Mouse (Mus musculus) forebrain, embryonic 14.5 days (tissue): ENCODE results near the gene Stum. TPM values are rescaled to one million over a fixed set of nuclear protein-coding genes. Genes with fewer than 3 reads are reported as not detected.

Source experiments
- ATAC-seq: fragments of 200-750 bp; cut with Nextera tagmentation; 2 replicates; pipeline ENCODE4 v1.8.0; 2017; ENCODE audit warnings: mild to moderate bottlenecking, moderate library complexity
- DNase-seq: peaks from one replicate; pipeline ENCODE4 v3.0.0-alpha.2; 2015; ENCODE audit warnings: low spot score
- H3K27ac ChIP-seq: fragments of 300-500 bp; sonication (generic); 2 replicates; pipeline ENCODE4 v1.5.1; 2014; ENCODE audit warnings: low read depth, mild to moderate bottlenecking, control low read depth, low read length, moderate library complexity
- H3K27me3 ChIP-seq: fragments of 300-500 bp; sonication (generic); replicated peaks from 2 replicates; pipeline ENCODE4 v1.6.1; 2014; ENCODE audit warnings: low read length, control low read depth, mixed read lengths; ENCODE audit not compliant: control insufficient read depth, insufficient read depth
- H3K36me3 ChIP-seq: fragments of 300-500 bp; sonication (generic); 2 replicates; pipeline ENCODE4 v1.6.1; 2014; ENCODE audit warnings: low read length, control low read depth; ENCODE audit not compliant: control insufficient read depth, insufficient read depth
- H3K4me1 ChIP-seq: fragments of 300-500 bp; sonication (generic); 2 replicates; pipeline ENCODE4 v1.6.1; 2014; ENCODE audit warnings: antibody characterized with exemption, low read length, control low read depth; ENCODE audit not compliant: control insufficient read depth, insufficient read depth
- H3K4me2 ChIP-seq: fragments of 300-500 bp; sonication (generic); 2 replicates; pipeline ENCODE4 v1.6.1; 2014; ENCODE audit warnings: mild to moderate bottlenecking, control low read depth, low read length
- H3K4me3 ChIP-seq: fragments of 300-500 bp; sonication (generic); 2 replicates; pipeline ENCODE4 v1.5.1; 2014; ENCODE audit warnings: low read depth, low read length, control low read depth
- H3K9ac ChIP-seq: fragments of 300-500 bp; sonication (generic); 2 replicates; pipeline ENCODE4 v1.6.1; 2014; ENCODE audit warnings: mild to moderate bottlenecking, low read length, control low read depth, moderate library complexity
- H3K9me3 ChIP-seq: fragments of 300-500 bp; sonication (generic); replicated peaks from 2 replicates; pipeline ENCODE4 v1.6.1; 2016; ENCODE audit warnings: low read length, control low read depth, mixed read lengths; ENCODE audit not compliant: control insufficient read depth
- WGBS: fragments of 180-500 bp; shearing (Covaris S2); extraction: QIAGEN DNeasy Blood & Tissue Kit; methylation state at CpG from one replicate; pipeline ENCODE4 v1.1.7; 2014; 5-methylcytosine and 5-hydroxymethylcytosine counted together
- polyA plus RNA-seq: library from polyadenylated mRNA; unstranded; fragments of >200 nt; fragmentation: Nextera tagmentation; extraction: Ambion mirVana; gene quantifications from 2 replicates; pipeline ENCODE4 v1.2.1, GENCODE M21; 2014

Gene Stum
- 3.2 and 5.3 TPM in 2 replicates for polyA plus RNA-seq

GRCm38 (mm10) chr1:180483399-180484291 lies at the start of gene Stum:
Stum (minus strand) TSS chr1:180483504.
- peak; percentile 83 for DNase-seq

GRCm38 (mm10) chr1:180532671-180533070 lies 49.4 kb upstream of the Stum start:
- no peaks in the 10 kb centered on the region for H3K27me3 ChIP-seq
- no peak overlapping the region for H3K9ac ChIP-seq
- WGBS: 89% methylated on average over 11 of the region's 11 CpGs
- no peak overlapping the region for H3K4me3 ChIP-seq
- H3K27ac ChIP-seq: no peak overlapping the region
- no peak for DNase-seq
- H3K9me3 ChIP-seq: no peaks in the 10 kb centered on the region
- no peak overlapping the region for H3K4me2 ChIP-seq
- ATAC-seq: no peak
- no peaks in the 10 kb centered on the region for H3K36me3 ChIP-seq
- H3K4me1 ChIP-seq: no peaks in the 10 kb centered on the region

More at GRCm38 (mm10) chr1:180483399-180484291, at the start of gene Stum:
- H3K27ac ChIP-seq: no peak within 1 kb of the TSS
- no peaks in the 10 kb centered on the region for H3K36me3 ChIP-seq
- peak within 1 kb of the TSS; percentile 59 for H3K9ac ChIP-seq
- peak within 1 kb of the TSS; percentile 71 for H3K4me2 ChIP-seq
- ATAC-seq: peak; percentile 67
- H3K4me1 ChIP-seq: peaks cover 8% of the 10 kb centered on the region; the same call in 1 of the 2 replicates
- WGBS: 3% methylated on average over 39 of the region's 40 CpGs
- H3K27me3 ChIP-seq: peaks cover 30% of the 10 kb centered on the region
- H3K4me3 ChIP-seq: peak within 1 kb of the TSS; percentile 44
- H3K9me3 ChIP-seq: no peaks in the 10 kb centered on the region

DNA sequence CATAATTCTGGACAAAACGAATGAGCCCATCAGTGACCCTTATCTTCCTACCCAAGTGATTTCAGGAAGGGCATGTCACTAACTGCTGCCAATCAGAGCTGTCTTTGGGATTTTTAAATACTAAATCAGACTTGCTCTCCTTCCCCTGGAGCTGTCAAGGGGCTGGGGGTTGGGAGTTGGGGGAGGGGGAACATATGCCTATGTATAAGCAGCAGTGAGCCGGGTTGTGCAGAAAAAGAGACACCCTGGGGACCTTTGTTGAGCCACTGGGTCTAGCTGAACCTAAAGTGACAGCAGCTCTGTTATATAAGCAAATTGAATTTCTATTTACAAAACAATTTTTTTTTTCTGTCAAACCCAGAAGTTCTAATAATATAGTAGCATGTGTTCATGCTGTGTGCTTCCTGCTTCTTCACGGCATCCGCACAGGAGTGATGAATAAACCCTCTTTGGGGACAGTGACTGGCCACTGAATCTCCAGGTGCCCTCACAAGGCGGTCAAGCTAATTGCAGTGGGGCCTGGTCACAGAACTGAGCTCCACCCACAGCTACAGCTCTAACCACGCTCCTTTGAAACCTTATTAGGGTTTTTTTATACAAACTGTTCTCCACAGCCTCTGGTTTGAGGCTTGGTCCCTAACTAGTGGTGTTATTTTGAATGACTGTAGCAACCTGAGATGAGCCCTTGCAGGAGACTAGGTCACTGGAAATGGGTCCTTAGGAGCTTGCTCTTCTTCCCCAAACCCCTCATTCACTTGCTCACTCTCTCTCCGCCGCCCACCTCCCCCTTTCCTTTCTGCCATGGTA lies 47.4 kb upstream of the Stum start:
- DNase-seq (no peak), ATAC-seq (no peak)
- H3K4me3 ChIP-seq: no peak overlapping the region

DNA sequence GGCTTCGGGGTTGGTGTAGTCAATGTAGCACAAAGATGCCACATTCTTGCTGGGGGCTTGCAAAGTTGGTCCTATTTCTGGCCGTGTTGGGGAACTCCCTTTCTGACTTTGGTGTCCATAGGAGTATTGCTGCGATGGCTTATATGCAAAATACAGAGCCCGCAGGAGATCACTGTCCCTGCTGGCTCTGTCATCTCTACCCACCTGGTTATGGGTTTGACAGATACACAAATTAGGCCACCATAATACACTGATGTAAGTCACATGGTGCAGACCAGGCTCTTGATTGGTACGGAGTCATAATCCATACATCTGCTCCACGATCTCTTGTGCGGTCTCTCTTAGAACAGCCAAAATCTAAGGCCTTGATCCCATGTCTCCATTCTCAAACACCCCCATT lies 46.5 kb upstream of the Stum start:
- no peak overlapping the region for H3K4me2 ChIP-seq
- no peaks in the 10 kb centered on the region for H3K4me1 ChIP-seq
- H3K9me3 ChIP-seq: no peaks in the 10 kb centered on the region
- no peak for ATAC-seq
- no peaks in the 10 kb centered on the region for H3K36me3 ChIP-seq
- DNase-seq: no peak
- H3K27me3 ChIP-seq: no peaks in the 10 kb centered on the region
- no peak overlapping the region for H3K4me3 ChIP-seq
- 94% methylated on average over 7 of the region's 7 CpGs for WGBS
- no peak overlapping the region for H3K27ac ChIP-seq
- H3K9ac ChIP-seq: no peak overlapping the region

More for the DNA sequence above, 47.4 kb upstream of the Stum start:
- Histone ChIP-seq H3K36me3 (no peaks in the 10 kb centered on the region), H3K9me3 (no peaks in the 10 kb centered on the region), H3K27me3 (no peaks in the 10 kb centered on the region), H3K4me2 (no peak overlapping the region), H3K9ac (no peak overlapping the region), H3K4me1 (no peaks in the 10 kb centered on the region), H3K27ac (no peak overlapping the region)
- 69% methylated on average over 8 of the region's 8 CpGs for WGBS

GRCm38 (mm10) chr1:180525301-180525700 lies 42.0 kb upstream of the Stum start:
- Histone ChIP-seq H3K4me1 (no peaks in the 10 kb centered on the region), H3K9me3 (no peaks in the 10 kb centered on the region), H3K4me3 (no peak overlapping the region), H3K36me3 (no peaks in the 10 kb centered on the region), H3K4me2 (no peak overlapping the region), H3K27me3 (no peaks in the 10 kb centered on the region), H3K27ac (no peak overlapping the region), H3K9ac (no peak overlapping the region)
- WGBS: 72% methylated on average over 1 of the region's 1 CpGs
- ATAC-seq (no peak), DNase-seq (no peak)

- no peak overlapping the region for H3K4me2 ChIP-seq
- H3K4me3 ChIP-seq: no peak overlapping the region
- H3K9ac ChIP-seq: no peak overlapping the region
- H3K36me3 ChIP-seq: no peaks in the 10 kb centered on the region
- ATAC-seq: no peak
- H3K4me1 ChIP-seq: no peaks in the 10 kb centered on the region
- no peak for DNase-seq
- no peaks in the 10 kb centered on the region for H3K9me3 ChIP-seq
- H3K27me3 ChIP-seq: no peaks in the 10 kb centered on the region
- 86% methylated on average over 2 of the region's 2 CpGs for WGBS
- no peak overlapping the region for H3K27ac ChIP-seq
Observed at GRCm38 (mm10) chr1:180523320-180523719, 40.0 kb upstream of the Stum start.

- no peak overlapping the region for H3K9ac ChIP-seq
- no peak overlapping the region; the same call in 1 of the 2 replicates for H3K27ac ChIP-seq
- H3K4me3 ChIP-seq: no peak overlapping the region
- H3K4me2 ChIP-seq: no peak overlapping the region
- DNase-seq (peak; percentile 25), ATAC-seq (no peak)
- H3K36me3 ChIP-seq: no peaks in the 10 kb centered on the region
- no peaks in the 10 kb centered on the region for H3K4me1 ChIP-seq
- 27% methylated on average over 7 of the region's 7 CpGs for WGBS
- H3K27me3 ChIP-seq: no peaks in the 10 kb centered on the region
- H3K9me3 ChIP-seq: no peaks in the 10 kb centered on the region
Observed at GRCm38 (mm10) chr1:180520190-180520589, 36.9 kb upstream of the Stum start.

- H3K9me3 ChIP-seq: no peaks in the 10 kb centered on the region
- H3K4me2 ChIP-seq: no peak overlapping the region
- no peaks in the 10 kb centered on the region for H3K4me1 ChIP-seq
- ATAC-seq (no peak), DNase-seq (no peak)
- H3K36me3 ChIP-seq: no peaks in the 10 kb centered on the region
- no peak overlapping the region for H3K4me3 ChIP-seq
- 92% methylated on average over 8 of the region's 8 CpGs for WGBS
- no peak overlapping the region for H3K9ac ChIP-seq
- no peak overlapping the region for H3K27ac ChIP-seq
- H3K27me3 ChIP-seq: no peaks in the 10 kb centered on the region
Observed at GRCm38 (mm10) chr1:180519520-180519919, 36.2 kb upstream of the Stum start.
